Mouse (Mus musculus): Measurements from ENCODE around the gene Pafah1b2. TPM values are rescaled to one million over a fixed set of nuclear protein-coding genes. Genes with fewer than 3 reads are reported as not detected.

The Pafah1b2 gene
- polyA plus RNA-seq, 1 experiment: 246 TPM

- H3K27ac ChIP-seq (ENCODE audit: control insufficient read depth, insufficient read depth, low read depth, low read length): no peak overlapping the region
- H3K4me1 ChIP-seq (ENCODE audit: control insufficient read depth, insufficient read depth, low read length): peaks cover 5% of the 10 kb centered on the region
- peaks cover 7% of the 10 kb centered on the region for H3K36me3 ChIP-seq (ENCODE audit: control insufficient read depth, insufficient read depth, low read length)
- H3K27me3 ChIP-seq (ENCODE audit: control insufficient read depth, insufficient read depth, low read length): no peaks in the 10 kb centered on the region
- TF ChIP-seq CTCF (IDR thresholded peaks at IDR 0.05; ENCODE audit: control insufficient read depth, insufficient read depth, insufficient replicate concordance, low read depth, low read length) (no peak), POLR2A (IDR thresholded peaks at IDR 0.05; ENCODE audit: control insufficient read depth, low read depth, low read length) (no peak)
- H3K4me3 ChIP-seq (ENCODE audit: control insufficient read depth, low read depth, low read length): no peak overlapping the region
Measured at GRCm38 (mm10) chr9:45932571-45933415, 79.7 kb downstream of the Pafah1b2 start.

- TF ChIP-seq POLR2A (IDR thresholded peaks at IDR 0.05; ENCODE audit: control insufficient read depth, low read depth, low read length) (no peak), CTCF (IDR thresholded peaks at IDR 0.05; ENCODE audit: control insufficient read depth, insufficient read depth, insufficient replicate concordance, low read depth, low read length) (no peak)
- Histone ChIP-seq H3K36me3 (ENCODE audit: control insufficient read depth, insufficient read depth, low read length) (peaks cover 7% of the 10 kb centered on the region), H3K27ac (ENCODE audit: control insufficient read depth, insufficient read depth, low read depth, low read length) (no peak overlapping the region), H3K4me3 (ENCODE audit: control insufficient read depth, low read depth, low read length) (no peak overlapping the region), H3K27me3 (ENCODE audit: control insufficient read depth, insufficient read depth, low read length) (no peaks in the 10 kb centered on the region), H3K4me1 (ENCODE audit: control insufficient read depth, insufficient read depth, low read length) (peaks cover 5% of the 10 kb centered on the region)
Measured at GRCm38 (mm10) chr9:45931958-45932357, 80.5 kb downstream of the Pafah1b2 start.

- Histone ChIP-seq H3K4me3 (ENCODE audit: control insufficient read depth, low read depth, low read length) (no peak overlapping the region), H3K27me3 (ENCODE audit: control insufficient read depth, insufficient read depth, low read length) (no peaks in the 10 kb centered on the region), H3K36me3 (ENCODE audit: control insufficient read depth, insufficient read depth, low read length) (peaks cover 7% of the 10 kb centered on the region), H3K4me1 (ENCODE audit: control insufficient read depth, insufficient read depth, low read length) (no peaks in the 10 kb centered on the region), H3K27ac (ENCODE audit: control insufficient read depth, insufficient read depth, low read depth, low read length) (no peak overlapping the region)
- TF ChIP-seq POLR2A (IDR thresholded peaks at IDR 0.05; ENCODE audit: control insufficient read depth, low read depth, low read length) (no peak), CTCF (IDR thresholded peaks at IDR 0.05; ENCODE audit: control insufficient read depth, insufficient read depth, insufficient replicate concordance, low read depth, low read length) (no peak)
Measured at GRCm38 (mm10) chr9:45929285-45929684, 83.2 kb downstream of the Pafah1b2 start.

- H3K4me3 ChIP-seq (ENCODE audit: control insufficient read depth, low read depth, low read length): no peak overlapping the region
- peaks cover 14% of the 10 kb centered on the region for H3K36me3 ChIP-seq (ENCODE audit: control insufficient read depth, insufficient read depth, low read length)
- peak overlapping the region; percentile 60; the same call in 1 of the 2 replicates for H3K27ac ChIP-seq (ENCODE audit: control insufficient read depth, insufficient read depth, low read depth, low read length)
- H3K27me3 ChIP-seq (ENCODE audit: control insufficient read depth, insufficient read depth, low read length): no peaks in the 10 kb centered on the region
- no peak for TF ChIP-seq POLR2A (IDR thresholded peaks at IDR 0.05; ENCODE audit: control insufficient read depth, low read depth, low read length)
- peaks cover 8% of the 10 kb centered on the region for H3K4me1 ChIP-seq (ENCODE audit: control insufficient read depth, insufficient read depth, low read length)
Measured at GRCm38 (mm10) chr9:45919895-45920294, 92.6 kb downstream of the Pafah1b2 start.

GRCm38 (mm10) chr9:45917041-45917934, 95.2 kb downstream of the Pafah1b2 start:
- Histone ChIP-seq H3K27me3 (ENCODE audit: control insufficient read depth, insufficient read depth, low read length) (no peaks in the 10 kb centered on the region), H3K27ac (ENCODE audit: control insufficient read depth, insufficient read depth, low read depth, low read length) (peak overlapping the region; percentile 49), H3K36me3 (ENCODE audit: control insufficient read depth, insufficient read depth, low read length) (peaks cover 19% of the 10 kb centered on the region), H3K4me1 (ENCODE audit: control insufficient read depth, insufficient read depth, low read length) (peaks cover 8% of the 10 kb centered on the region), H3K4me3 (ENCODE audit: control insufficient read depth, low read depth, low read length) (no peak overlapping the region)
- TF ChIP-seq CTCF (IDR thresholded peaks at IDR 0.05; ENCODE audit: control insufficient read depth, insufficient read depth, insufficient replicate concordance, low read depth, low read length) (no peak), POLR2A (IDR thresholded peaks at IDR 0.05; ENCODE audit: control insufficient read depth, low read depth, low read length) (no peak)

GRCm38 (mm10) chr9:45915659-45916058, 96.8 kb downstream of the Pafah1b2 start:
- TF ChIP-seq CTCF (IDR thresholded peaks at IDR 0.05; ENCODE audit: control insufficient read depth, insufficient read depth, insufficient replicate concordance, low read depth, low read length) (no peak), POLR2A (IDR thresholded peaks at IDR 0.05; ENCODE audit: control insufficient read depth, low read depth, low read length) (no peak)
- H3K4me1 ChIP-seq (ENCODE audit: control insufficient read depth, insufficient read depth, low read length): peaks cover 5% of the 10 kb centered on the region
- peaks cover 20% of the 10 kb centered on the region for H3K36me3 ChIP-seq (ENCODE audit: control insufficient read depth, insufficient read depth, low read length)

More at GRCm38 (mm10) chr9:45915659-45916058, 96.8 kb downstream of the Pafah1b2 start:
- Histone ChIP-seq H3K27me3 (ENCODE audit: control insufficient read depth, insufficient read depth, low read length) (no peaks in the 10 kb centered on the region), H3K4me3 (ENCODE audit: control insufficient read depth, low read depth, low read length) (no peak overlapping the region), H3K27ac (ENCODE audit: control insufficient read depth, insufficient read depth, low read depth, low read length) (no peak overlapping the region)

Other genes with a start within 250 kb of the Pafah1b2 start
- gene Cep164, start 184.0 kb downstream of the Pafah1b2 start, polyA plus RNA-seq (2012; rRNA removed): 64.5 and 69.5 TPM in 2 replicates
- 0.75 and 1.8 TPM in 2 replicates for gene Bace1, start 174.1 kb downstream of the Pafah1b2 start, polyA plus RNA-seq (2012; rRNA removed)
- 34.4 and 39.0 TPM in 2 replicates for gene Pcsk7, start 106.2 kb downstream of the Pafah1b2 start, polyA plus RNA-seq (2012; rRNA removed)
- gene Rnf214, start 105.8 kb downstream of the Pafah1b2 start, polyA plus RNA-seq (2012; rRNA removed): 22.3 and 22.7 TPM in 2 replicates
- gene Tagln, start 76.6 kb downstream of the Pafah1b2 start, polyA plus RNA-seq (2012; rRNA removed): 18.3 and 49.8 TPM in 2 replicates
- 350 and 414 TPM in 2 replicates for gene Sidt2, start 57.4 kb downstream of the Pafah1b2 start, polyA plus RNA-seq (2012; rRNA removed)
- 30.1 and 30.4 TPM in 2 replicates for gene Sik3, start 130 bp upstream of the Pafah1b2 start, polyA plus RNA-seq (2012; rRNA removed)
- gene Apoa1, start 215.9 kb upstream of the Pafah1b2 start, polyA plus RNA-seq (2012; rRNA removed): 0.37 and 1.3 TPM in 2 replicates
- gene Apoc3, start 222.9 kb upstream of the Pafah1b2 start, polyA plus RNA-seq (2012; rRNA removed): 0.35 TPM in 1 of 2 replicates, not detected in the other
- gene Apoa4, start 228.0 kb upstream of the Pafah1b2 start, polyA plus RNA-seq (2012; rRNA removed): 0.15 and 0.59 TPM in 2 replicates